ENCODE assay signal across 9 mouse cellular contexts in genomic region chr17:43036058-43036757, GRCm38 (mm10). TPM values are rescaled to one million over a fixed set of nuclear protein-coding genes. Genes with fewer than 3 reads are reported as not detected.
DNase-seq lines count a peak whose midpoint lies in the region.
"Had no signal": no experiment of that assay in that cellular context is flagged by ENCODE, and none has a peak within 500 bp of the region (broad histone marks: within the 10 kb centered on the region; RNA-seq: fewer than 3 reads in every experiment).

No protein-coding gene starts in this region.

- no peak overlapping the region for H3K4me3 ChIP-seq in macrophage (ENCODE audit: inconsistent target)

- WGBS in macrophage (ENCODE audit: missing documents), result 21% methylated on average over 10 of the region's 10 CpGs

- peaks cover 66% of the 10 kb centered on the region for H3K79me2 ChIP-seq in macrophage (ENCODE audit: inconsistent target)

- peak; percentile 59 for DNase-seq in layer of hippocampus, adult 11-12 months (ENCODE audit: low spot score)
- no peak for DNase-seq in layer of hippocampus, postnatal 25 days (ENCODE audit: extremely low spot score in 1 of 2, low spot score in 1 of 2)
- peak; percentile 55 for DNase-seq in brain, adult 2 months (ENCODE audit: low read depth, low spot score)
- DNase-seq in heart, postnatal 14 days, result peak; percentile 12 to 14
- DNase-seq in adrenal gland, postnatal 14 days, result no peak
- DNase-seq in ovary, postnatal 10 days (ENCODE audit: low spot score), result no peak
- DNase-seq: adrenal gland, adult 2 months; lung, embryonic 14.5 days had no signal

- no peaks in the 10 kb centered on the region for H3K36me3 ChIP-seq in macrophage (ENCODE audit: inconsistent target)

- H3K27ac ChIP-seq in macrophage, result peak overlapping the region; percentile 53

- intact Hi-C loops in heart, postnatal 14 days (cut with DNase I), result no loop called here

RNA-seq across cellular contexts. Expression of gene Tnfrsf21, which starts 19.9 kb away (rescaled TPM):
- 100 to 1,000 TPM; 115 to 120 TPM for total RNA-seq in layer of hippocampus, postnatal 25 days (2021)
- 10 to 100 TPM; 17.6 to 18.6 TPM for total RNA-seq in heart, postnatal 14 days (2021)
- total RNA-seq in macrophage (2018; cell fraction: chromatin; rRNA removed), result 10 to 100 TPM in 14 of 26 experiments, 1 to 10 TPM in 12; 3.1 to 31.4 (median 16.9) TPM
- 10 to 100 TPM; 21.7 to 50.9 (median 35.4) TPM for total RNA-seq in macrophage (2018; cell fraction: cytosol; rRNA removed)
- total RNA-seq in macrophage (2018; cell fraction: nucleus; rRNA removed), result 10 to 100 TPM in 25 of 26 experiments, 1 to 10 TPM in 1; 7.8 to 67.0 (median 37.2) TPM
- 20.9 to 43.2 TPM (median 42.8 TPM) in 3 replicates for polyA plus RNA-seq in macrophage (2018)
- total RNA-seq in adrenal gland, postnatal 14 days (2021), result 10.5 and 13.9 TPM in 2 replicates

Comparison
In these comparisons a context has a peak if more than half of its experiments do, and no peak if none do; other contexts are left out.
1. DNase-seq: peak in layer of hippocampus, adult 11-12 months (single experiment), brain, adult 2 months (single experiment) and heart, postnatal 14 days (2 of 2); none in layer of hippocampus, postnatal 25 days (0 of 2), adrenal gland, postnatal 14 days (single experiment) and ovary, postnatal 10 days (single experiment).